Mouse (Mus musculus) embryonic stem cell, embryonic (primary cell): ENCODE results near the gene Zfp444.

Experiments
- CTCF ChIA-PET, 4 experiments: fragments of 300-600 bp in 2 of 4; fragments of 350-600 bp in 2 of 4; sonication (Branson Sonifier 250); formaldehyde crosslinking; loops; one replicate each; lab custom pipeline; 2022; ENCODE audit warnings: inconsistent platforms in 2 of 4; lab: Charles Lee
- POLR2A ChIA-PET, 4 experiments: fragments of 300-600 bp in 2 of 4; fragments of 350-600 bp in 2 of 4; sonication (Branson Sonifier 250); formaldehyde crosslinking; loops; one replicate each; lab custom pipeline; 2022; ENCODE audit warnings: antibody characterized with exemption in 4 of 4, inconsistent platforms in 1 of 4; lab: Charles Lee

The Zfp444 gene

GRCm38 (mm10) chr7:6220147-6220546 is 48.1 kb downstream of the Zfp444 start:
- CTCF ChIA-PET: interaction anchor here in 2 of 4 experiments (0.6 to 1.5 kb wide), 3 partner anchors 9 to 45 kb away, joined by 3 read pairs; no protein-coding TSS in a partner anchor
- POLR2A ChIA-PET: interaction anchor here in 3 of 4 experiments (0.6 to 0.8 kb wide), 3 partner anchors 20 to 79 kb away, joined by 3 to 6 read pairs (median 4); no protein-coding TSS in a partner anchor

DNA sequence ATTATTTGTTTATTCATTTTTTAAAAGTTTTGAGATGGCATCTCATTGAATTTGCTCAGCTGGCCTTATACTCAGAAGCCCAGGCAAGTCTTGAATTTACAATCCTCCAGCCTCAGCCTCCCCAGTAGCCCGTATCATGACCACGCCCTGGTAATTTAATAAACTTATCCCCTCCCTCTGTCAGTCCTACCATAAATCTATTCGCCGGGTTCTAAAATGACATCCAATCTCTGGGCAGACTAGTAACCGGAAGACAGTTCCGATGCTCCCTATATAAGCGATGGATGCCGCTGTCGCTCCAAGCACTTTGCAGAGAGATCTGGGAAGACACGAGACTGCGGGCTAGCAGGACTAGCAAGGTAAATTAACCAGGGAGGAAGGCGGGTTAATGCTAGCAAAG is 50.0 kb downstream of the Zfp444 start, which contains the start of gene Zscan5b:
Gene Zscan5b, plus strand, starts transcription at position 301 of the 400 bp plus-strand sequence.
- ChIA-PET CTCF (interaction anchor here in 3 of 4 experiments (0.6 to 5.4 kb wide), 4 partner anchors 8 to 28 kb away, joined by 3 to 27 read pairs (median 4); no protein-coding TSS in a partner anchor), POLR2A (interaction anchor here in 2 of 4 experiments (0.6 to 1.0 kb wide), 3 partner anchors 10 to 65 kb away, joined by 4 to 5 read pairs (median 4); partner anchors contain the start of gene Zfp444 (in 1 of the 2))

DNA sequence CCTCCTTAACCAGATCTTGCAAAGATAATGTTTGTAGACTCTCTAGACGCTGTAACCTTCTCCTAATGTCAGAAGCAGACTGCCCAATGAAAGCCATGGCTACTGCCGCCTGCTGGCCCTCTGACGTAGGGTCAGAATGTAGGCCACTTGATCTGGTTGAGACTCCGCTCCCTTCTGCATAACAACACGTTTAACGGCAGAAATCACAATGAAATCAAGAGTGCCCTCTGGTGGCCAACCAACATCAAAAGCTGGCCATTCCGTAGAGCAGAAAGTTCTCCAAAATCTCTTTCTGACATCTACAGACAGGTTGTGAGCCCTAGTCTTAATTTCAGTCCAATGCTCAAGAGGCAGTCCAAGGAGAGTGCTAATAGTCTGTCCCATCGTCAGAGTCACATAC is 56.5 kb downstream of the Zfp444 start:
- ChIA-PET POLR2A (interaction anchor here in 1 of 4 experiments (1.0 to 1.5 kb wide), 2 partner anchors 16 to 30 kb away, joined by 4 to 5 read pairs; no protein-coding TSS in a partner anchor), CTCF (interaction anchor here in 3 of 4 experiments (0.6 to 4.4 kb wide), 6 partner anchors 10 to 34 kb away, joined by 3 to 24 read pairs (median 3); no protein-coding TSS in a partner anchor)

DNA sequence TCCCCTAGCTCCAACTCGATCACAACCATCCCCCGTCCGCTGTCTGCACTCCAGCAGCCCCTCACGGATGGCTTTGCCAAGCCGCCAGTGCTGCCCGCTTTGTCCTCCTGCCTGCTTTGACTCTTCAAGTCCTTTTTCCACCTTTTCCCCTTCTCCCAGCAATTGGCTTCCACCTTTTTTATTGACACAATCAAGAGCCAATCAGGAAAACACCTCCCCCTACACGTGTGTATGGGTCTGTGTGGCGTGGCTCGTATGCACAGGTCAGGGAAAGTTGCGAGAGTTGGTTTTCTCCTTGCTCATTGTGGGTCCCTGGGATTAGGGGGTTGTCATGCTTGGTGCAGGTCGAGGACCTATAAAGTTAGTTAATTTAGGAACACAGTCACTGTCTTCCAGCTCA is 67.8 kb downstream of the Zfp444 start:
- POLR2A ChIA-PET: interaction anchor here (0.6 to 7.2 kb wide), 16 partner anchors 17 to 1178 kb away, joined by 3 to 139 read pairs (median 4); partner anchors contain the start of genes U2af2 (in 1 of the 4) and Zfp78 (in 1 of the 4)
- CTCF ChIA-PET: interaction anchor here (0.6 to 2.8 kb wide), 31 partner anchors 8 to 837 kb away, joined by 3 to 30 read pairs (median 5); partner anchors contain the start of genes Galp (in 1 of the 4), Zfp667 (in 1 of the 4) and Zfp78 (in 1 of the 4)

GRCm38 (mm10) chr7:6240841-6241425 is 68.9 kb downstream of the Zfp444 start:
- ChIA-PET CTCF (interaction anchor here (0.6 to 2.8 kb wide), 36 partner anchors 9 to 586 kb away, joined by 3 to 30 read pairs (median 6); partner anchors contain the start of genes Galp (in 1 of the 4), Zfp667 (in 1 of the 4) and Zfp78 (in 1 of the 4)), POLR2A (interaction anchor here (0.5 to 7.2 kb wide), 20 partner anchors 17 to 1428 kb away, joined by 3 to 139 read pairs (median 4); partner anchors contain the start of genes Gm3854 (in 1 of the 4) and Ube2s (in 1 of the 4))
